Mouse (Mus musculus) hindbrain, embryonic 10.5 days (tissue): Measurements from ENCODE around the gene Tnfsf9. TPM values are rescaled to one million over a fixed set of nuclear protein-coding genes. Genes with fewer than 3 reads are reported as not detected.

Experiments used
- DNase-seq: peaks from one replicate; pipeline ENCODE4 v3.0.0-alpha.2; 2017; ENCODE audit warnings: low spot score
- H3K27ac ChIP-seq: fragments of 300-500 bp; sonication (generic); 2 replicates; pipeline ENCODE4 v1.5.1; 2016; ENCODE audit warnings: mild to moderate bottlenecking, moderate library complexity
- H3K27me3 ChIP-seq: fragments of 300-500 bp; sonication (generic); 2 replicates; pipeline ENCODE4 v1.6.1; 2016; ENCODE audit warnings: mild to moderate bottlenecking; ENCODE audit not compliant: poor library complexity, insufficient read depth, severe bottlenecking
- H3K36me3 ChIP-seq: fragments of 300-500 bp; sonication (generic); 2 replicates; pipeline ENCODE4 v1.6.1; 2016; ENCODE audit warnings: mild to moderate bottlenecking, moderate library complexity
- H3K4me1 ChIP-seq: fragments of 300-500 bp; sonication (generic); replicated peaks from 2 replicates; pipeline ENCODE4 v1.6.1; 2016; ENCODE audit warnings: mild to moderate bottlenecking
- H3K4me3 ChIP-seq: fragments of 300-500 bp; sonication (generic); 2 replicates; pipeline ENCODE4 v1.5.1; 2016; ENCODE audit warnings: mild to moderate bottlenecking, moderate library complexity
- H3K9me3 ChIP-seq: fragments of 300-500 bp; sonication (generic); 2 replicates; pipeline ENCODE4 v1.6.1; 2016; ENCODE audit warnings: mild to moderate bottlenecking, moderate library complexity
- WGBS: fragments of 180-500 bp; shearing (Covaris S2); methylation state at CpG from one replicate; pipeline ENCODE4 v1.1.7; 2016; 5-methylcytosine and 5-hydroxymethylcytosine counted together
- polyA plus RNA-seq: library from polyadenylated mRNA; unstranded; fragments of >200 nt; fragmentation: Nextera tagmentation; extraction: Ambion mirVana; gene quantifications from 2 replicates; pipeline ENCODE4 v1.2.1, GENCODE M21; 2016

Tnfsf9 gene
- polyA plus RNA-seq, 1 experiment from 2014 or later: 9.8 TPM

DNA sequence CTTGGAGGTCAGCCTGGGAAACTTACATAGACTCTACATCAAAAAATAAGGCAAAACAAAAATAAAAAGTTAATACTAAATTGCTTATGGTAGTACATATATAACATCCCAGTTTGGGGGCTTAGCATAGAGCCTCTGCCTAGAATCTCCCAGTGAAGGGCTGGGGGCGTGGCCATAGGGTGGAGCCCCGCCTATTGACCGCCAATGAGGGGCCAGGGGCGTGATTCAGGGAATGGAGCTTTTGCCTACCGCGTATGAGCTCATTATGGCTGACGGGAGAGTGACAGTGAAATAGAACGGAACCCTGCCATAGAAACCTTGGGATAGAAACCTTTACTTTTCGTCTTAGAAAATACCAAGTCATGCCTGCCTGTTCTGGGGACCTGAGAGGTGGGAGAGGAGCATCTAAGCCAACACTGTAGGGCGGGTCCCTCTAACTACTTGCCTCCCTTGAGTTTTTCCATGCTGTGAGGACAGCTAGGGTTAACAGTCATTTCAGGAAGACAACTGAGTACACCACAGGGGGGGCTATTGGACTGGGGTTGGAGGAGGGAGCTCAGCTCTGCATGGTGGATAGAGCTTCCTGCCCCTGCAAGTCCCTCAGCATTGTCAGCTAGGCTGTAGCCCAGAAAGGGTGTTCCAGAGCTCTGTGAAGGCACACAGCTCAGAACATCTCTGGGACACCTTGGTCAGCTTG lies 5.3 kb upstream of the Tnfsf9 start:
- Histone ChIP-seq H3K27me3 (peaks cover 5% of the 10 kb centered on the region; the same call in 1 of the 2 replicates), H3K27ac (no peak overlapping the region), H3K4me1 (peaks cover 29% of the 10 kb centered on the region), H3K36me3 (no peaks in the 10 kb centered on the region), H3K9me3 (no peaks in the 10 kb centered on the region), H3K4me3 (no peak overlapping the region)
- WGBS: 9% methylated on average over 10 of the region's 10 CpGs
- peak; percentile 17 for DNase-seq

- no peaks in the 10 kb centered on the region for H3K27me3 ChIP-seq
- no peak for DNase-seq
- 83% methylated on average over 2 of the region's 2 CpGs for WGBS
- H3K4me1 ChIP-seq: peaks cover 41% of the 10 kb centered on the region
- no peak overlapping the region for H3K27ac ChIP-seq
- peaks cover 2% of the 10 kb centered on the region; the same call in 1 of the 2 replicates for H3K36me3 ChIP-seq
- H3K4me3 ChIP-seq: no peak overlapping the region
- no peaks in the 10 kb centered on the region for H3K9me3 ChIP-seq
Observed at GRCm38 (mm10) chr17:57102276-57102675, 2.8 kb upstream of the Tnfsf9 start.

- H3K27me3 ChIP-seq: no peaks in the 10 kb centered on the region
- H3K27ac ChIP-seq: peak overlapping the region; percentile 92
- H3K4me3 ChIP-seq: peak overlapping the region; percentile 82
- no peaks in the 10 kb centered on the region for H3K9me3 ChIP-seq
- peaks cover 42% of the 10 kb centered on the region for H3K4me1 ChIP-seq
- DNase-seq: no peak
- 39% methylated on average over 4 of the region's 4 CpGs for WGBS
- H3K36me3 ChIP-seq: peaks cover 3% of the 10 kb centered on the region; the same call in 1 of the 2 replicates
Observed at GRCm38 (mm10) chr17:57104496-57104895, 629 bp upstream of the Tnfsf9 start.

- DNase-seq: no peak
Observed at GRCm38 (mm10) chr17:57106035-57106368, 877 bp downstream of the Tnfsf9 start.

DNA sequence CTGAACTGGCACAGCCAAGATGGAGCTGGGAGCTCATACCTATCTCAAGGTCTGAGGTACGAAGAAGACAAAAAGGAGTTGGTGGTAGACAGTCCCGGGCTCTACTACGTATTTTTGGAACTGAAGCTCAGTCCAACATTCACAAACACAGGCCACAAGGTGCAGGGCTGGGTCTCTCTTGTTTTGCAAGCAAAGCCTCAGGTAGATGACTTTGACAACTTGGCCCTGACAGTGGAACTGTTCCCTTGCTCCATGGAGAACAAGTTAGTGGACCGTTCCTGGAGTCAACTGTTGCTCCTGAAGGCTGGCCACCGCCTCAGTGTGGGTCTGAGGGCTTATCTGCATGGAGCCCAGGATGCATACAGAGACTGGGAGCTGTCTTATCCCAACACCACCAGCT lies 1.9 kb downstream of the Tnfsf9 start:
- H3K4me1 ChIP-seq: peaks cover 36% of the 10 kb centered on the region
- peaks cover 3% of the 10 kb centered on the region; the same call in 1 of the 2 replicates for H3K36me3 ChIP-seq
- H3K27me3 ChIP-seq: no peaks in the 10 kb centered on the region
- no peak for DNase-seq
- no peaks in the 10 kb centered on the region for H3K9me3 ChIP-seq
- H3K4me3 ChIP-seq: peak overlapping the region; percentile 16; the same call in 1 of the 2 replicates
- WGBS: 90% methylated on average over 5 of the region's 5 CpGs
- no peak overlapping the region for H3K27ac ChIP-seq

More at GRCm38 (mm10) chr17:57106035-57106368, 877 bp downstream of the Tnfsf9 start:
- Histone ChIP-seq H3K27me3 (no peaks in the 10 kb centered on the region), H3K36me3 (peaks cover 3% of the 10 kb centered on the region; the same call in 1 of the 2 replicates), H3K27ac (peak overlapping the region; percentile 92), H3K9me3 (no peaks in the 10 kb centered on the region), H3K4me3 (peak overlapping the region; percentile 82), H3K4me1 (peaks cover 36% of the 10 kb centered on the region)
- 5% methylated on average over 9 of the region's 9 CpGs for WGBS

DNA sequence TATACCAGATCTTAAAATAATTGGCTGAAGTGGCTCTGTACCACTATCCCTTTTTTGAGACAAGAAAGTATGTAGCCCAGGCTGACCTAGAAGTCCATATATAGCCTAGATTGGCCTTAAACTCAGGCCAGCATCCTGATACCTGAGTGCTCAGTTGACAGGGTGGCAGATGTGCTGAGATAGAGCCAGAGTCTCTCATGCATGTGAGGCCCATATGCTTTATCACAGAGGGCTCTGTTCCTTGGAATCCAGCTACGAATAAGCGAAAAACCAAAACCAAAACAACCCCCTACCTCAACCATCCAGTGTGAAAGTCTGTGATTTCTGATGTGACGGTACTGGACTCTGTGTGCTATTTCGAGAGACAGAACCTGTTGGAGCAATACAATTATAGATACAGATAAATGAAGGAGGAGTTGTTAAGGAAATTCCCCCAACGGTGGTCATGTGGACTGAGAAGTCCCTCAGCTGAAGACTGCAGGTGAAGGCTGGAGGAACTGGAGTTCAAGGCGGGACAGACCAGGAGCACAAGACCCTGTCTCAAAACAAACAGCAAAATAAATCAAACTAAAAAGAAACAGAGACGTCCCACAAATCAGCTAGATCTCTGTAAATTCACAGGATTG lies 3.0 kb downstream of the Tnfsf9 start:
- peaks cover 36% of the 10 kb centered on the region for H3K4me1 ChIP-seq
- no peaks in the 10 kb centered on the region for H3K9me3 ChIP-seq
- H3K36me3 ChIP-seq: peaks cover 3% of the 10 kb centered on the region; the same call in 1 of the 2 replicates
- H3K27ac ChIP-seq: no peak overlapping the region
- DNase-seq: no peak
- H3K27me3 ChIP-seq: no peaks in the 10 kb centered on the region
- 87% methylated on average over 7 of the region's 7 CpGs for WGBS
- no peak overlapping the region for H3K4me3 ChIP-seq

DNA sequence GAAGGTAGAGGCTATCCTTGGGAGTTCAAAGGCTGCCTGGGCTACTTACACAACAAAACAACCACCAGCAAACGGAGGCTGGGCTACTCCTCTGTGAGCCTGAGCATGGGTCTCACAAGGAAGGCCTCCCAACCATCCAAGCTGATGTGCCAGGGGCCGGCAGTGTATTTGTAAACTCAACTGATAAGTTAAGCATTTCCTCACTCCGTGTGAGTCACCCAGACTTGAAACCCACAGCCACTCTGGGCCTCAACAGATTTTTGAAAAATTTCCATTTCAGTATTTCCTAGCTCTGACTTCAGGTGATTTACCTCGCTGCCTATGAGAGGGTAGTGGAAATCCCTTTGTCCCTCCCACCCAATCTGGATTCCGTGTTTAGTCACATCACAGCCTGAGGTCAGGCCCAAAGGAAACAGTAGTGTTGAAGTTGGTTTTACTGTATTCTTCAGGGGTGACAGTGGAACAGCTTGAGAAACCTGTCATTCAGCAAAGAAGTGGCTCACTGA lies 3.6 kb downstream of the Tnfsf9 start:
- DNase-seq: no peak
- WGBS: 56% methylated on average over 5 of the region's 5 CpGs

DNA sequence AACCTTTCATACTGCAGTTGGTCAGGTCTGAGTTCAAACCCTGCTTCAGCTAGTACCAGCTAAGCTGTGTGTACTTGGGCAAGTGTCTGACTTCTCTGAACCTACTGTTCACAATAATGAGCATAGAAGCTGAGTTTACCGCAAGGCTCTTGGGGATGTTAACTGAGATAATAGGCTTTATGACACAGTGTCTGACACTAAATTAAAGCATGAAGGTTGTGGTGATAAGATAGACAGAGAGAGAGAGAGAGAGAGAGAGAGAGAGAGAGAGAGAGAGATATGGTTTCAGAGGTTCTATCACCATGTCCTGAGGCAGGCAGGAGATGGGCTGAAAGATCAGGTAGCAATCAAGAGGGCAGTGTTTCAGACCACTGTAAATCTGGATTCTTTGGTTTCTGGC lies 4.9 kb downstream of the Tnfsf9 start:
- no peaks in the 10 kb centered on the region for H3K27me3 ChIP-seq
- H3K36me3 ChIP-seq: peaks cover 3% of the 10 kb centered on the region; the same call in 1 of the 2 replicates
- no peaks in the 10 kb centered on the region for H3K9me3 ChIP-seq
- peaks cover 24% of the 10 kb centered on the region for H3K4me1 ChIP-seq
- H3K27ac ChIP-seq: no peak overlapping the region
- DNase-seq: no peak
- H3K4me3 ChIP-seq: no peak overlapping the region
- WGBS: 83% methylated on average over 1 of the region's 1 CpGs

More for the DNA sequence above, 3.6 kb downstream of the Tnfsf9 start:
- Histone ChIP-seq H3K36me3 (peaks cover 3% of the 10 kb centered on the region; the same call in 1 of the 2 replicates), H3K9me3 (no peaks in the 10 kb centered on the region), H3K4me3 (no peak overlapping the region), H3K27ac (no peak overlapping the region), H3K4me1 (peaks cover 34% of the 10 kb centered on the region), H3K27me3 (no peaks in the 10 kb centered on the region)

DNA sequence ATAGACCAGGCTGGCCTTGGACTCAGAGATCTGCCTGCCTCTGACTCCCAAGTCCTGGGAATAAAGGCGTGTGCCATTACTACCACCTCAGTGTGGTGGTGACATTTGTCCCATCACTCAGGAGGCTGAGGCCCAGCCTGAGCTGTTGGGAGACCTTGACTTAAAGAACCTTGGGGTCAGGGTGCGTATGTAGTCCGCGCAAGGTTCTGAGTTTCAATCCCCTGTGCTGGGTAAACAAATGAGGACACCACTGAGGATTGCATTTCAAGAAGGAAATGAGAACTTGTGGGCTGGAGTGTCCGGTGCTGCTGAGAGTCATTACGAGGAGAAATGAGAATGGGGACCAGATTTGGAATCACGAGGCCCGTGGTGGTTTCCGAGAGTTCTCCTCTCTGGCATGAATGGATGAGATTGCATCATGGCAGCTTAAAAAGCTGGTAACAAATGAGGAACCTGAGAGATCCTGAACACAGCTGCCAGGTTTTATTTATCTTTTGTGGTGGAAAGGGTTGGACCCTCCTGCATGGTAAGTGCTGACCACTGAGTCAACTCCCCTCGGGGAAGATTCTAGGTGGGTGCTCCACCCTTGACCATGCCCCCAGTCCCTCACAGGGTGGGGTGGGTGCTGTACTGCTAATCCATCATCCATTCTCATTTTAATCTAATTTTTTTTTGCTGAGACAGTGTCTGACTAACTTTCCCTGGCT lies 7.8 kb downstream of the Tnfsf9 start:
- Histone ChIP-seq H3K9me3 (no peaks in the 10 kb centered on the region), H3K4me1 (no peaks in the 10 kb centered on the region), H3K27ac (no peak overlapping the region), H3K4me3 (no peak overlapping the region), H3K27me3 (no peaks in the 10 kb centered on the region), H3K36me3 (no peaks in the 10 kb centered on the region)
- 91% methylated on average over 10 of the region's 10 CpGs for WGBS
- DNase-seq: no peak

DNA sequence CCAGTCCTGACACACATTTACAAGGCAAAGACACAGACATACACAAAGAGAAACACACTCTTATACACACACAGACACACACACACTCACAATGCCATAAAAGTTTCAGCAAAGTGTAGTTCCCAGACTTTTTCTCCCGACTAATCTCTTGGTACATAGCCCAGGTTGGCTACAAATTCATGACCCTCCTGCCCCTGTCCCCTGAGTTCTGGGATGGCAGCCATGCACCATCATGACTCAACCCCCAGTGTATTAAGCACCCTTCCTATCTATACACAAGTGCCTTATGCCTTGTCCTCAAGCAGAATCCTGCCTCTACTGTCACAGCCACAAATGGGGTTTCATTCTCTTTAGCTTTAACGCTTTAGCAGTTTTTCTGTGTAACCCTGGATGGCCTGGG lies 11.7 kb downstream of the Tnfsf9 start:
- 69% methylated on average over 2 of the region's 2 CpGs for WGBS
- H3K9me3 ChIP-seq: no peaks in the 10 kb centered on the region
- H3K4me3 ChIP-seq: no peak overlapping the region
- no peak for DNase-seq
- H3K27me3 ChIP-seq: no peaks in the 10 kb centered on the region
- no peak overlapping the region for H3K27ac ChIP-seq
- peaks cover 8% of the 10 kb centered on the region for H3K4me1 ChIP-seq
- H3K36me3 ChIP-seq: no peaks in the 10 kb centered on the region

DNA sequence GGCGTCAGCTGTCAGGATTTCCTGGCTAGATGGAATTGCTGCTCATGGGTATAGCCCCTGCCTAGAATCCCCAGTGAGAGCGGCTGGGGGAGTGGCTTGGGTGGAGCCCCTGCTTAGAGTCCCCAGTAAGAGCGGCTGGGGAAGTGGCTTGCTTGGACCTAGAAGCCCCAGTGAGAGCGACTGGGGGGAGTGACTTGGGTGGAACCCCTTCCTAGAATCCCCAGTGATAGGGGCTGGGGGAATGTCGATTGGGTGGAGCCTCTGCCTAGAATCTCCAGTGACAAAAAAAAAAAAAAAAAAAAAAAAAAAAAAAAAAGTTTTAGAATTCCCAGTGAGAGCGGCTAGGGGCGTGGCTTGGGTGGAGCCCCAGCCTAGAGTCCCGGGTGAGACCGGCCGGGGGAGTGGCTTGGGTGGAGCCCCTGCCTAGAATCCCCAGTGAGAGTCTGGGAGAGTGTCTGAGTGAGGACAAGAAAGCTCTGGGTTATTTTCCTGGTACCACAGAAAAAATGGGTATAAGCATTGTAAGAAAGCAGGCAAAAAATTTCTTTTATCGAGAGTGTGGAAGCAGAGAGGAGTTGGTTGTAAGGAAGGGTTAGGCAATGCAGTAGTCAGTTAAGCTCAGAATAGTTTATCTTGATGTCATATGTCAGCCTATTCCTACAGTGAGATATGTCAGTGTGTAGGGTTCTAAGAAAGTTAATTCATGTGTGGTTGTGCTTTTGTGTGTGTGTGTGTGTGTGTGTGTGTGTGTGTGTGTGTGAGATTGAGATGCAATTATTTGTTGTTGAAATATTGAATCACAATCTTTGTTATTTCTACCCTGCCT lies 13.6 kb downstream of the Tnfsf9 start:
- DNase-seq: peak; percentile 35
- H3K4me3 ChIP-seq: peak overlapping the region; percentile 24; the same call in 1 of the 2 replicates
- WGBS: 3% methylated on average over 11 of the region's 11 CpGs

GRCm38 (mm10) chr17:57121856-57122255 lies 16.7 kb downstream of the Tnfsf9 start:
- 87% methylated on average over 2 of the region's 2 CpGs for WGBS
- Histone ChIP-seq H3K27ac (no peak overlapping the region), H3K9me3 (no peaks in the 10 kb centered on the region), H3K4me3 (no peak overlapping the region), H3K4me1 (peaks cover 8% of the 10 kb centered on the region), H3K27me3 (no peaks in the 10 kb centered on the region), H3K36me3 (no peaks in the 10 kb centered on the region)
- DNase-seq: no peak

More for the DNA sequence above, 13.6 kb downstream of the Tnfsf9 start:
- Histone ChIP-seq H3K27me3 (no peaks in the 10 kb centered on the region), H3K27ac (no peak overlapping the region), H3K36me3 (no peaks in the 10 kb centered on the region), H3K4me1 (peaks cover 8% of the 10 kb centered on the region), H3K9me3 (no peaks in the 10 kb centered on the region)
